Mouse (Mus musculus) lung, postnatal 10 days (tissue): ENCODE measurements around the gene Hoxa11.

ENCODE experiments used
- DNase-seq: peaks from one replicate; pipeline ENCODE4 v3.0.0; 2021

The Hoxa11 gene

DNA sequence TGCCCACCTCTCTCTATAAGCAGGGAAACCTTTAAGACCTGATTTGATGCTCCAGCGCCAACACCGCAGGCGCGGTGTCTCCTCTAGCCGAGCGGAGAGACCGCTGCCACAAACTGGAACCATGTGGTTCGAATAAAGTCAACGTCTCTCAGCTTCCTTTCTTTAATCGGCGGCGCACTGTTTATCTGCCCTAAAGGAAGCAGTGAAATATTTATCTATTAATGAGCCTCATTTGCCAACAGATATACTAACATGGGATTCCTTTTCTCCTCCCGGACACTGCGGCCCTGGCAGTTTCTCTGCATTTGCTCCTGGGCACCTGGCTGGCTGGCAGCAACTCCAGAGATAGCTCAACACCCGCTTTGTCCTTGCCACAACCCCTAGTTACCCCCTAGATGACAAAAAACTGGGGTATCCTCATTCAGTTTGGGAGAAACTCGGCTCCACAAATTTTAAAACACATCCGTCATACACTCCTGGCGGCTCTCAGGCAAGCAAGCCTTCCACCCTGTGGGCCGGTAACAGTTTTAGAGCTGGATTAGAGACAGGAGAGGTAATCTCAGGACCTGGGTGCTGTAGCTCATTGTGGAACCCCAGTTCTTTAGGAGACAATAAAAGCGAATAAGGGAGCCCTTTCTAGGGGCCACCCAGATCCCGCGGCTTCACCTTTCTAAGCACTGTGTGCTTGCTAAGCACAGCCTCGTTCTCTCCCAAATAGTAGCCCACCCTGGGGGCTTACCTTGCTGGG lies 27.5 kb downstream of the Hoxa11 start:
- DNase-seq = no peak

DNA sequence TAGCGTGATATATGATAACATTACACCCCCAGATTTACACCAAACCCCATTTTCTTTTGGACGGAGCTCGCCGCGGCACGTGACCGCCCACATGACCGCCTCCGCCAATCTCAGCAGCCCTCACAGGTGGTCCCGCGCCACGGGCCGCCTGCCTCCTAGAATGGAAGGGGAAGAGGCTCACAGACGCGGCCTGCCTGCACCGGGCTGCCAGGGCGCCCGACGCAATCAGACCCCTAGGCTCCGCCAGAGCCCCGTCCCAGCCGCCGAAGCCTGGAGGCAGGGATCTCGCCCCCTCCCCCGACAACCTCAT lies 28.2 kb downstream of the Hoxa11 start:
- DNase-seq = peak; percentile 79

DNA sequence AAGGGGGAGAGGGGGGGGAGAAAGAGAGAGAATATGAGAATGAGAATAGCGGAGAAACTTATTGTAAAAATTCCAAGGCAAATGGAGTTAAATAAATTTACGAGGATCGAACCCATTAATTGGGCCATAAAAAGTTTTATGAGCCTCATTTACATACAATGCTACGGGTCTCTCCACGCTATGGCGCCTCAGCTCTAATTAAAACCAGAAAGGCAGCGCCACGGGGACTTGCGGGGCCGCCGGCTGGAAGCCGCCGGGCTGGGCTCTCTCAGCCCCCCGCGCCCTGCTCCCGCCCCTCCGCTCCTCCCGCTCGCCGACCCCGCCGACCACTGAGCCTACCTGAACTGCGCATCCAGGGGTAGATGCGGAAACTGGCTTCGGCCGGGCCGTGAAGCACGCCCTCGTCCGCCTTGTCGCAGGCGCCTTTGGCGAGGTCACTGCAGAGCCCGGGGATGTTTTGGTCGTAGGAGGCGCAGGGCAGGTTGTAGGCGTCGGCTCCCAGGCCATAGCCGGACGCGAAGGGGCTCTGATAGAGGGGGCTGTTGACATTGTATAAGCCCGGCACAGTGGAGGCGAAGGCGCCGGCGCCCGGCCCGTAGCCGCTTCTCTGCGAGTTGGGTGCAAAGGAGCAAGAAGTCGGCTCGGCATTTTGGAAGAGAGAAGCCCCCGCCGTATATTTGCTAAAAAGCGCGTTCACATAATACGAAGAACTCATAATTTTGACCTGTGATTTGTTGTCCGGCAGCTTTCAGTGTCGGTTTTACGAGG lies 28.7 kb downstream of the Hoxa11 start:
- no peak for DNase-seq

DNA sequence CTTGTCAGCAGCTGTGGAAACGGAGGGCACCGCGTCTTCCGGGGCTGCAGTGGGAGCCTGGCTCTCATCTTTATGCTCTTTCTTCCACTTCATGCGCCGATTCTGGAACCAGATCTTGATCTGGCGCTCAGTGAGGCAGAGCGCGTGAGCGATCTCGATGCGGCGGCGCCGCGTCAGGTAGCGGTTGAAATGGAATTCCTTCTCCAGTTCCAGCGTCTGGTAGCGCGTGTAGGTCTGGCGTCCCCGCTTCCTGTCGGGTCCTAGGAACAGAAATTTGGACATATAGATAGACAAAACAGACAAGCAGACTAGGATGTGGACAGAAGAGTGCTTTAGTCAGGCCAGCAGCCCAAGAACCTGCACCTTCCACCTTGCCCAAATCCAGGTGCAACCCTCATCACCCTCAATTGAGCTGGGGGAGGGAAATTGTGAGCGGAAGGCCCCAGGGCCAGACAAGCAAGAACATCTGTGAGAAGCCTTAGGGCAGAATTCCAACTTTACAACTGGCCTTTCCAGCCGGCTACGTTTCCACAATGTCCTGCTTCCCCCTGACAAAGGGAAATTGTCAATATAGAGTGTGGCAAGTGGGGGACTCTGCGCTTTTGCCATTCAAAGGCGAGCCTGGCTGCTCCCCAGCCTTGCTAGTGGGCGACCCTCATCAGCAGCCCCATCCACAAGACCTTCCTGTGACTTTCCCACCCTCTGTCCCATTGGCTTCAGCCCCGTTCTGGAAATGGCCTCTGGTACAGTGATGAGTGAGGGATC lies 29.7 kb downstream of the Hoxa11 start:
- no peak for DNase-seq

DNA sequence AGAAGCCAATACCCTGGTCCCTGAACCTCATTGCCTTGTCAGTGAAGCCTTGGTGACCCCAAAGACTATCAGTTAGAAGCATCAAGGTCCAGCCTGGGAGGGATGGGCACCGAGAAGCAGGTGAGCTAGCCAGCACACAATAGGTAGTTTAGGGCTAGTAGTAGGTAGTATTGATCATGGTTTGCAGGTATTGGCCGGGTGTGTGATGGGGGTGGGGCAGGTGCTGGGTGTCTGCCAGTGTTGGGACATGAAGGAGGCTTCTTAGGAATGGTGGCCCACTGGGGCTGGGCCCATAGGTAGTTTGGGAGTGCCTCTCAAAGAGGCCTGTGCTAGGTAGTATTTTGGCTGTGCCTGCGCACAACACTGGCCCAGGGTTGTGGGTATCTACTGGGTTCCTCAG lies 30.5 kb downstream of the Hoxa11 start:
- DNase-seq = no peak

DNA sequence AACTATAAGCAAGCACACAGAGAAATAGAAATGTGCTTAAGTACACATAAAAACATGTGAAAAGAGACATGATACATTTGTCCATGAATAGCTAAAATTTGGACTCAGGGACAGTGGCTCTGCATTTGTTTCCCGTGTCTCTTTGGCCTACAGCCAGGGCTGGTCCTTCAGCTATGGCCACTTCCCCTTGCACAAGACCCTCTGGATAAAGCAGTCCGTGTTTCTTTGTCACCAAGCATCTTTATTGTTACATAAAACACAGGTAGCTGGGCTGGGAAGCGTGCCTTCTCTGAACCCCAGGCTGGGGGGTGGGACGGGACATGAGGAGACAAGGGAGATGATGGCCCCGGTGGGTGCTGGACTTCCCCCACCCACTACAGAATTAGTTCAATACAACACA lies 31.3 kb downstream of the Hoxa11 start:
- no peak for DNase-seq

DNA sequence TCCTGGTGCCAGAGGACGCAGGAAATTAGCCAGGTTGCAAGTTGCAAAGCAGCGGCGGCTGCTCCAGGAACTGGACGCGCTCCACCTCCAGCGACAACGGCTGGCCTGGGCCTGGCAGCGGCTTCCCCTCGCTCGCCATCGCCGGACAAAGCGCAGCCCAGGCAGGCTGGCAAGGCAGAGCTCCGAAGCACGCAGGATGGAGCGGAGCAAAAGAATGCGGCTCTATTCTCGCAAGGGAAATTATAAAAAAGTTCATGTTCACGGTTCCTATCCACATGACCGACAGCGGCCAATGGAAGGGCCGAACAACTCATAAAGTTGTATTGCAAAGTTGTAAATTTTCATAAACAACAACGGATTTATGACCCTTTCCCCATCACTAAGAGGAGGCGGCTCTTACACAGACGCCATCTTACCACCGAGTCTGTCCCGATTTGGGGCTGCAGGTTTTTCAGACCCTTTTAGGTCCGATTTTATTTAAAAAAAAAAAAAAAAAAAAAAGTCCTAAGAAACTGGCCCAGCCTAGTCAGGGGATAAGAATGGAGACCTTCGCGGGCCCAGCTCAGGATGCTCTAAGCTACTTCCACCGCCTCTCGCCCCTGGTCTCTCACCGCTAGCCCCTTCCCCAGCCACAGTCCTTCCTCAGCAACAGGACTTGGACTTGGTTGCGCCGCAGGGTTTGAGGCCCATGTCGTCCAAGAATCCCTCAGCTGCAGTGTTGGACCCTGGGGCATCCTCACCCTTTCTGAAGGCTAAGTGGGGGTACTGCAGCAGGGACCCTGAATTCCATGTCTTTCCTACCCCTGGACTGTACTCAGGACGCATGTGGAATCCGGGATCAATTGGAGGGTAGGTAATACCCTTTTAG lies 32.3 kb downstream of the Hoxa11 start, which contains the start of the genes Hoxa3 and Gm28308:
TSS of gene Hoxa3 (minus strand) at position 218 of the 868 bp plus-strand sequence.
TSS of gene Gm28308 (minus strand) at position 221 of the 868 bp plus-strand sequence.
- DNase-seq = peak; percentile 65

DNA sequence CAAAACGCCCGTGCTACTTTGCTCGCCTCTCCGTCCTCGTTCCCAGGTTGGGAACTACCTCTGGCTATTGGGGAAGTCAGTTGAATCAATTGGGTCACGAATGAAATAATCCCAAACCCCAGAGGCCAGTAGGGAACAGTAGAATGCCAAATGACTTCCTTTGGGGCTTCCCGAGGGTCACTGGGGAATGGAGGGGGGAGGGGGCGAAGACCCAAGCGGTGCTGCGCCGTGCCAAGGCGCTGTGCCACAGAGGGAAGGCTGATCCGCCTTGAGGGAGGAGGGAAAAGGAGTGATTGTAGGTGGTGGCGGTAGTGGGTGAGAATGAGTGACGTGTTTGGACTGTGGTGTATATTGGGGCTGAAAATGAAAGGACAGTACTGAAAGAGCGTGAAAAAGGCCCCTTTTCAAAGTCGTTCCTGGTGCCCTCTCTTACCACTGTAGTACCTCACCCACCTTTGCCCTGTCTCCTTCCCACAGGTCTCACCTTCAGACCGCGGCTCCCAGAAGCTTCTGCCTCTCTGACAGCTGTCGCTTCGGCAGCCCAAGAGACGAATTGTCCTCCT lies 33.0 kb downstream of the Hoxa11 start:
- peak; percentile 46 for DNase-seq

DNA sequence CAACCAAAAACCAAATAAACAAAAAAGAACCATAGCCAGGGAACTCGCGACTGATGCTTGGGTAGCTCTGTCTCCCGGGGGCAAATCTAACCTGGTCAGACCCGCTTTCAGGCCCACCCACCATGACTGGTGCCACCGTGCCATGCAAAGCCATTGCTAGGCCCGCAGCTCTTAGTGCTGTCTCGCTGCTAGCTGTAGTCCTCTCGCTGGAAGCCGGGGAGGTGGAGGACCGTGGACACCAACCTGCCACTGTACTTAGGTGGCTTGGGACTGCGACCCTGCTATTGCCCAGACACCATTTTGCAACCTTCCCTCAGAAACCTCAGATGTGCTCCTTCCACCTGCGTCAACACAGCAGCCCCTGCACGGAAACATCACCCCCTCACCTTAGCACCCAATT lies 33.6 kb downstream of the Hoxa11 start:
- peak; percentile 15 for DNase-seq

DNA sequence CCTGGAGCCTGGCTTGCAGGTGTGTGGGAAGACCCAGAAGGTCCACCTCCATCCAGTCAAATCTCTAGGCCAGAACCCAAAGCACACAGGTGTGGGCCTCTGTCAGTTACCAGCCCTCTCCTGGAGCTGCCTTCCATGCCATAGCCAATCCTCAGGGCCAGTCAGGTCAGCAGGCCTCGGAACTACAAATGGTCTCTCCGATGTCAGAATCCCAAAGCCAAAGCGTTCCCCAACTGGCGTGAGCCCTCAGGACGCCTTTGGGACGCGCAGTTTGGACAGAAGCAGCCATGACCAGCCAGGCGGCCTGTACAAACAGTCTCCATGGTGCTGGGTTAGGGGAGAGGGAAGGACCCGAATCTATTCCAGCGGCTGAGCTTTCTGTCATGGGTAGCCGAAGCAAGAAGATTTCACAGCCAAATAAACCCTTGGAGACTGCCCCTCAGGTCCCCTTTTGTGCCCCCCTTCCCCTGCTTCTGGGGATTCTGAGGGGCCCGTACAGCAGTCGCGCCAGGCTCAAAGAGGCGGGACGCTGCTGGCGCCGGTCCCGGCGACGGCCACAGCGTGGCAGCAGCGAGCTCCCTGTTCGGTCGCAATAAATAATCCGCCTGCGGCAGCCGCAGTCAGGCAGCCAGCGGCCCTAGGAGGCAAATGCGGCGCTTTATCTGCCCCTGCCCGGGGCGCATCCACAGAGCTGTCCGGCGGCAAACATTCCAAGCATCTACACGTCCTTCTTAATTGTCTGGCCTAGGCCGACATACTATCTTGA lies 34.3 kb downstream of the Hoxa11 start:
- DNase-seq = peak; percentile 87

DNA sequence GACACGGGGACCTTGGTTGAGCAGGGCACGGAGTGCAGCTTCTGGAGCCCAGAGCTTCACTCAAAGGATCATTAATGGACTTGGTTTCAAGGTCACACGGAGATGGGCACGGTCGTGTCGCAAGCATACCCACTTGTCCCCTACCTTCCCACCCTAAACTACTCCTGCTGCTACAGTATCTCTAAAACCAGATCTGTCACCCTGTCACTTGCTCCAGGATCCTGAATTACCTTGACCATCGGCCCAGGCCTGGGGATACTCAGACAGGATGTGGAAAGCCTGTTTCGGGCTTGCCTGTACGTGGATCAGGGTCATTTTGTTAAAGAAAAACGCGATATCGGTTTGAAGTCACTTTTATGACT lies 35.9 kb downstream of the Hoxa11 start:
- no peak for DNase-seq

DNA sequence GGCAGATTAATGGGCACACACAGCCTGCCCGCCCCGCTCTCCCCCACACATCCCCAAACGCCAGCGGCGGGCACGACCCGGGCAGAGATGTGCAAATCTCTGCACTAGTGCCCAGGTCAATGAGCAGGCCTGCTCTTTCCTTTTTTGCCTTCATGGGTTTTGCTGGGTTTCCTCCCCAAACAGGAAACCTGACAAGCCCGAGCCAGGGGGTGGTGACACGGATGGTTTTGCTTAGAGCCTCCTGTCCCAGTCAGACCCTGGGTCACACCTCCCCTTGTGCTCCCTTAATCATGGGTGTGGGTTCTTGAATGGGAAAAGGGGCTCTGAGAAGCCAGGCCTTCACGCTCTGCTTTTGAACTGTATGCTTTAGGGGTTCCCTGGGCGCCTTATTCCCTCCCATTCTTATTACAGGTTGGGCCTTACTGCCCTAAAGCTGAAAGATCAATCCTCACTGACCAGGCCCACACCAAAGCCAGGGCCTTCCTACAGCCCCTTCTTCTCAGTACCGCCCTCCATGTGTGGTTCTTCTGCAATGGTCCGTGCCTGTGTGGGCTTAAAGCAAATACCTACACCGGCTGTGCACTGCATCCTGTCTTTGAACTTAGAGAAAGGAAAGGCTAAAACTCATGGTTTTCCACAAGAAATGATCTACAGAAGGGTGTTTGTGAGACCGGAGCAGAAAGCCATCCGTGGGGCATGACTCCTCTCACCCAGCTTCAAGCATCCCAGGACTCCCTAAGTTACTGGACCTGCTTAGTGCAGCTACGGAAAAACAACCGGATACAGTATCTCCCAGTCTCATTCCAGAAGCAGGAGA lies 36.5 kb downstream of the Hoxa11 start:
- peak; percentile 45 for DNase-seq

DNA sequence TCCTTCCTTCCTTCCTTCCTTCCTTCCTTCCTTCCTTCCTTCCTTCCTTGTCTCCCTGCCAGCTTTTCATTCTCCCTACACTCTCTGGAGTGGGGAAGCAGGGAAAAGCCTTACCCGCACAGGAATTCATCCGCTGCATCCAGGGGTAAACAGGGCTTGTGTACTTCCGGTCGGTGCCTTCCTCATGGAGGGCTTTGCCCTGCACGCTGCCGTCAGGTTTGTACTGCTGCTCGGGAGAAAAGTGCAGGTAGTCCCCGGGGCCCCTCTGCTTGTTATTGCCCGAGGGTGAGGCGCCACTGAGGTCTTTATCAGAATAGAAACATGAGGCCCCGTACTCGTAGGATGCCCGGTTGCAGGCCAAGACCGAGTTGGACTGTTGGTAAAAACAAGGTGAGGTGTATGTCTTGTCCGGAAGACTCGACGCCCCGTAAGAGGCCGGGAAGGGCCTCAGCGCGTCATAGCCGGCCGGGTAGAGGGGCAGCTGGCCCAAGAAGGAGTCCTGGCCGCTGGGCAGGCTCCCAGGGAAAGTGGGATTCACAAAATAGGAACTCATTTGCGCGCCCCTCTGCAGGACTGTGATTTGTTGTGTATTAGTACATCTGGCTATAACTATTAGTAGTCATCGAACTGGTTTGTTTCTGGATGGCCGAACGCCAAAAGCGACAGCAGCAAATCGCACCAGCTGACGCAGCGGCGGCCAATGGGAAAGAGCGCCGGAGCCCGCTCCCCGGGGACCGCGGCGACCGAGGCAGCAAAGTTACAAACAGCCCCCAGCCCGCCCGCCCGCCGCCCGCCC lies 37.3 kb downstream of the Hoxa11 start, which contains the start of gene Hoxa6:
TSS of gene Hoxa6 (minus strand) at position 651 of the 796 bp plus-strand sequence.
- DNase-seq = peak; percentile 75

DNA sequence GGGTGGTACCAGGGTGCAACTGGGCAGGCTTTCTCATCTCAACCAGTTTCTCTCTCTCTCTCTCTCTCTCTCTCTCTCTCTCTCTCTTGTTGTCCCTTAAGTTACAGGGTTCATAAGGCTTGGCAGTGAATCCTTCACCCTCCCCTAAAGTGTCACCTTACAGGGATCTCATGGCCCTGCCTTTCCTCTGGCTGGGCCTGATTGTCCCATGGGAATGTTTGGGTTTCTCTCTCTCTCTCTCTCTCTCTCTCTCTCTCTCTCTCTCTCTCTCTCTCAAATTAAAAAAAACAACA lies 38.0 kb downstream of the Hoxa11 start:
- DNase-seq = no peak

DNA sequence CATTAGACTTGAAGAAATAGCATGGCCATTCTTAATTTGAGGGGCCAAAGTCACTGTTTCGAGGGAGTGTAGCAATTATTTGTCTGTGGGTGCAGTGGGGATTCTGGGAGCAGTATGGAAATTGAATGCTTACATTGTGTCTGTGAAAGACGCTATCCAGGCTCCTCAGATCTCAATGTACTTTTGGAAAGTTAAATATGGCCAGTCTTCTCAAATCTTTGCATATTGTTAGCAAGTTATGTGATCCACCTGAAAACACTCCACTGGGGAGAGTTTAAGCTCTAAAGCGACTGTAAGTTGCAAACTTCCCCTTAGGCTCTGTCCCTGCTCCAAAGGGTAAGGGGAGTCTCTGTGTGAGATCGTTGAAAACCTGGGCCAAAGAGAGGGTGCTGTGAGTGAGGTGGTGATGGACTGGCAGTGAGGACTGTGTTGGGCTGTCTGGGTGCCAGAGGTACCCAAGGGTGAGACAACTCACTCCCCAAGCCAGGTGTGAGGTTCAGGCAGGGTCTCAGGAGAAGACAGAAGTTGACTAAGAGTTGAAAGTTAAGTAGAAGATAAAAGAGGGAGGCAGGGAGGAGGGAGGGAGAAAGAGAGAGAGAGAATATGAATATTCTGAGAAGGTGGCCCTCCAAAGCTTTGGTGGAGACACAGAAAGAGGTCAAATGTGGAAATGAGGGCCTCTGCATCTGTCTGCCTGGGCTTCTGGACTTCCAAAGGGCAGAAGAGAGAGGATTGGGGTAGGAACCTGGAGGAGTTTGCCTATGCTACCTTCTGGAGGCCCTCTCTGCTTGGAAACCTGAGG lies 38.5 kb downstream of the Hoxa11 start:
- DNase-seq = no peak

DNA sequence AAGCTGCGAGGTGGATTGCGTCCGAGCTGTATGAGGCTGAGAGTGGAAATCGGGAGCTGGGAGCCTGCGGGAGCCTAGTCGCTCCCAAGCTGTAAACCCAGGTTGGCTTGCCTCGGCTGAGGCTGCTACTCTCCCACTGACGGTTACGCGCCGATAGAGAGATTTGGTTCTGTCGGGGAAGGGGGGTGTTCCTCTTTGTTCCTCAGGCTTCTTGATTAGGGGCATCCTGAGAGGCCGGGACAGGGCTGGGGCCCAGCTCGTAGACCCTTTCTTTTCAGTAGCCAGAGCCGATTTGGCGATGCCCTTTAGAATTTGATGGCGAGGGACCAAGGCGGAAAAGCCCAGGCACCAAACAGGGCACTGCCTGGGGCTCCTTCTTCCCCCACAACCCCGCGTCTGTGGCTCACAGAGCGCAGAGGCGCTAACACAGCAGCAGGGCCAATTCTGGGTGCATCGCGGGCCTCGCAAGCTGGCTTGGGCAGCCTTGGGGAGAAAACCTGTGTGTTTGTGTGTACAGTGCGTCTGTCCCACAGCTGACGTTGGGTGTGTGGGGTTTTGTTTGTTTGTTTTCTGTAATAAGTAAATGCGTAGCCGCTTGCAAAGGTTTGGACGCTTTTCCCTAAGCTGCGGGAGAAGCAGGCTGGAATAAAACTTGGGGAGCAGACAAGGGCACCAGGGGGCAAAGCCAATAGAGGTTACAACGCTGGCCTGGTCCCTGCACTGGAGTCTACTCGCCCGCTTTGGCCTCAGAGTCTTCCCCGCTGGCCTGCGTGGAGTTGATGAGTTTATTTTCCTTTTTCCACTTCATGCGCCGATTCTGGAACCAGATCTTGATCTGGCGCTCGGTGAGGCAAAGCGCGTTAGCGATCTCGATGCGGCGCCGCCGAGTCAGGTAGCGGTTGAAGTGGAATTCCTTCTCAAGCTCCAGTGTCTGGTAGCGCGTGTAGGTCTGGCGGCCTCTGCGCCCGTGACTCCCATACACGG lies 39.7 kb downstream of the Hoxa11 start:
- DNase-seq = no peak

DNA sequence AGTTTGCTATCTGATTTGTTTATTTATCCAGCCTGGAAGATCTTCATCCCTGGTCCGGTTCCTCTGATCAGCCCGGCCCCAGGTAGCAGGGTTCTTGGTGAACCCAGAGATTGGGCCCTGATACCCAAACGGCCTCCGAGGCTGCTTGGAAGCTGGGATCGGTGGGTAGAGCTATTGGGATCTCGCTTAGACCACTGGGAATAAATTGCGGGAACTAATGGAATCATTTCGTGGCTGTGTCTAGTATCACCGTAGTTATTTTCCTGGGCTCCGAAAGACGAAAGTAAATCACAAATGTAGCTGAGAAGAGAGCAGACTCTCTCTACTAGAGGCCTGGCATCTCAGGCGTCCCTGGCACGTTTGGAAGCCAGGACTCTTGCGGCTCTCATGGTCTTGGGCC lies 40.4 kb downstream of the Hoxa11 start:
- peak; percentile 19 for DNase-seq
